Mouse (Mus musculus): ENCODE measurements around the gene Gdpgp1.

DNA sequence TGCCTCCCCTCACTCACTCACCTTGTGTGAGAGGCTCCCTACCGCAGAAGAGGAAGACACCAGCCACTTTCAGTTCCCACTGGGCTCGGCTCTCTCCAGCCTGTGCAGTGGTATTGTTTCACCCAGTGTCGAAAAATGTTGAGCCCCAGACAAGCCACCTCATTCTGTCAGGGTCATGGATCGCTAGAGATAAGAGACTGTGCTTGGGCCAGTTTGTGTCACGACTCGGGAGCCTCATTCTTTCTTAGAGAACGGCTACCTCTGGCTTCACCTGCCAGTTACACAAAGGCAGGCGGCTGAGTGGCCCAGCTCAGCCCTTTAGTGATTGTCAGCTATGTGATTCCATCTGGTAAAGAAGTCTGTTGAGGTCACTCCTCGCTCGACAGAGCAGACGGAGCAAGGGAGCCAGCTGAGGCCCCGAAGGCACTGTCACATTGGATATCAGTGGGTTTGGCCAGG lies 29.0 kb upstream of the Gdpgp1 start:
- TF ChIP-seq CTCF (IDR thresholded peaks at IDR 0.05; ENCODE audit: low read depth), result no peak
- no peak for TF ChIP-seq EP300 (optimal IDR thresholded peaks at IDR 0.05)
